Mouse (Mus musculus) heart, adult 2 months (tissue): ENCODE measurements around the gene Sulf2. TPM values are rescaled to one million over a fixed set of nuclear protein-coding genes. Genes with fewer than 3 reads are reported as not detected.
"Not testable (repeated sequence)": the region's sequence is repeated elsewhere in the genome, so short reads cannot be mapped to it uniquely, and the experiment has no call there.

Experiments
- DNase-seq, 2 experiments: peaks; one replicate each; pipeline ENCODE4 v3.0.0; 2021
- H3K27ac ChIP-seq: fragments of 200-600 bp; 2 replicates; pipeline ENCODE4 v1.8.1; 2022
- H3K27me3 ChIP-seq: fragments of 200-500 bp; 2 replicates; pipeline ENCODE4 v1.6.1; 2012; ENCODE audit warnings: mild to moderate bottlenecking, low read length, inconsistent platforms, mixed read lengths; ENCODE audit not compliant: control insufficient read depth, insufficient read depth
- H3K36me3 ChIP-seq: fragments of 200-500 bp; 2 replicates; pipeline ENCODE4 v1.6.1; 2012; ENCODE audit warnings: low read length, inconsistent platforms; ENCODE audit not compliant: control insufficient read depth, insufficient read depth
- H3K4me1 ChIP-seq: fragments of 200-500 bp; 2 replicates; pipeline ENCODE4 v1.6.1; 2011; ENCODE audit warnings: low read length; ENCODE audit not compliant: control insufficient read depth, insufficient read depth
- H3K4me3 ChIP-seq: fragments of 200-600 bp; 2 replicates; pipeline ENCODE4 v1.8.1; 2022
- H3K79me2 ChIP-seq: fragments of 200-500 bp; replicated peaks from 2 replicates; pipeline ENCODE4 v1.6.1; 2012; ENCODE audit warnings: mild to moderate bottlenecking, inconsistent platforms, low read length, moderate library complexity, mixed read lengths; ENCODE audit not compliant: control insufficient read depth, insufficient read depth
- H3K9ac ChIP-seq: fragments of 200-500 bp; 2 replicates; pipeline ENCODE4 v1.6.1; 2012; ENCODE audit warnings: low read depth, mild to moderate bottlenecking, control low read depth, inconsistent platforms, low read length, mixed read lengths
- CTCF ChIP-seq: fragments of 200-600 bp; IDR thresholded peaks from 2 replicates; pipeline ENCODE4 v1.8.1; 2022; ENCODE audit warnings: antibody characterized with exemption, mild to moderate bottlenecking, moderate library complexity
- EP300 ChIP-seq: fragments of 200-500 bp; IDR thresholded peaks from 2 replicates; pipeline ENCODE4 v1.6.1; 2011; ENCODE audit warnings: low read depth, low read length, control low read depth; ENCODE audit not compliant: insufficient read depth
- POLR2A ChIP-seq: fragments of 200-500 bp; IDR thresholded peaks from 2 replicates; pipeline ENCODE4 v1.6.1; 2011; ENCODE audit warnings: mild to moderate bottlenecking, low read depth, low read length, control low read depth; ENCODE audit not compliant: insufficient read depth
- WGBS: fragments of 180-500 bp; shearing (Covaris S2); methylation state at CpG from one replicate; pipeline ENCODE4 v1.1.7; 2018; 5-methylcytosine and 5-hydroxymethylcytosine counted together
- intact Hi-C: fragments of 180-260 bp; cut with DNase I; formaldehyde crosslinking; loops from one replicate; pipeline ENCODE4 v1.15.1; 2025
- polyA plus RNA-seq: library from polyadenylated mRNA; depleted of rRNA; stranded (reverse); fragments of >200 nt; gene quantifications from 2 replicates; pipeline ENCODE4 v1.2.3, GENCODE M21; 2012
- total RNA-seq, 2 experiments: library from RNA; stranded (reverse); gene quantifications; 2 replicates each; pipeline ENCODE4 v1.2.3; 2021

The Sulf2 gene
- total and polyA plus RNA-seq, 3 experiments: 38.5 to 51.0 (median 43.9) TPM

- Histone ChIP-seq H3K4me3 (no peak overlapping the region), H3K36me3 (no peaks in the 10 kb centered on the region), H3K4me1 (peaks cover 5% of the 10 kb centered on the region), H3K79me2 (no peaks in the 10 kb centered on the region), H3K27me3 (no peaks in the 10 kb centered on the region), H3K9ac (no peak overlapping the region), H3K27ac (no peak overlapping the region)
- DNase-seq: no peak
- no peak for TF ChIP-seq EP300
- no peak for TF ChIP-seq CTCF
- no peak for TF ChIP-seq POLR2A
- WGBS: 77% methylated on average over 6 of the region's 6 CpGs
- intact Hi-C loops: loop anchor here (5.0 kb wide), 1 partner anchor 72 kb away; no protein-coding TSS in a partner anchor
Measured at GRCm38 (mm10) chr2:166195041-166195440, 39.6 kb upstream of the Sulf2 start.

GRCm38 (mm10) chr2:166194112-166194758, 38.8 kb upstream of the Sulf2 start:
- TF ChIP-seq CTCF (no peak), EP300 (no peak), POLR2A (no peak)
- H3K36me3 ChIP-seq: no peaks in the 10 kb centered on the region
- WGBS: 80% methylated on average over 16 of the region's 16 CpGs
- H3K27ac ChIP-seq: no peak overlapping the region
- no peak for DNase-seq
- intact Hi-C loops: no loop called here
- no peaks in the 10 kb centered on the region for H3K27me3 ChIP-seq
- no peaks in the 10 kb centered on the region for H3K79me2 ChIP-seq
- peaks cover 5% of the 10 kb centered on the region for H3K4me1 ChIP-seq
- H3K4me3 ChIP-seq: no peak overlapping the region
- no peak overlapping the region for H3K9ac ChIP-seq

GRCm38 (mm10) chr2:166193509-166193908, 38.0 kb upstream of the Sulf2 start:
- Histone ChIP-seq H3K79me2 (no peaks in the 10 kb centered on the region), H3K9ac (no peak overlapping the region), H3K4me3 (no peak overlapping the region), H3K4me1 (peaks cover 5% of the 10 kb centered on the region), H3K27ac (no peak overlapping the region), H3K27me3 (no peaks in the 10 kb centered on the region), H3K36me3 (no peaks in the 10 kb centered on the region)
- no peak for DNase-seq
- WGBS: 89% methylated on average over 3 of the region's 3 CpGs
- TF ChIP-seq POLR2A (no peak), EP300 (no peak), CTCF (peak; percentile 10; the same call in 1 of the 2 replicates)
- intact Hi-C loops: no loop called here

- Histone ChIP-seq H3K27me3 (no peaks in the 10 kb centered on the region), H3K27ac (no peak overlapping the region), H3K4me3 (no peak overlapping the region), H3K79me2 (no peaks in the 10 kb centered on the region), H3K4me1 (no peaks in the 10 kb centered on the region), H3K9ac (no peak overlapping the region), H3K36me3 (no peaks in the 10 kb centered on the region)
- no peak for DNase-seq
- intact Hi-C loops: no loop called here
- no peak for TF ChIP-seq EP300
- TF ChIP-seq POLR2A: no peak
- no peak for TF ChIP-seq CTCF
- 84% methylated on average over 8 of the region's 8 CpGs for WGBS
Measured at GRCm38 (mm10) chr2:166190816-166191215, 35.4 kb upstream of the Sulf2 start.

GRCm38 (mm10) chr2:166189191-166189590, 33.7 kb upstream of the Sulf2 start:
- Histone ChIP-seq H3K27ac (no peak overlapping the region), H3K9ac (no peak overlapping the region), H3K27me3 (no peaks in the 10 kb centered on the region), H3K4me1 (no peaks in the 10 kb centered on the region), H3K79me2 (no peaks in the 10 kb centered on the region), H3K36me3 (no peaks in the 10 kb centered on the region), H3K4me3 (no peak overlapping the region)
- DNase-seq: no peak
- WGBS: 95% methylated on average over 11 of the region's 11 CpGs
- intact Hi-C loops: no loop called here
- no peak for TF ChIP-seq EP300
- TF ChIP-seq POLR2A: no peak
- no peak for TF ChIP-seq CTCF

GRCm38 (mm10) chr2:166187874-166188453, 32.5 kb upstream of the Sulf2 start:
- WGBS: 78% methylated on average over 8 of the region's 11 CpGs
- H3K79me2 ChIP-seq, DNase-seq, H3K27ac ChIP-seq, H3K36me3 ChIP-seq, intact Hi-C loops, H3K27me3 ChIP-seq, H3K9ac ChIP-seq, H3K4me1 ChIP-seq, H3K4me3 ChIP-seq: not testable (repeated sequence)

- intact Hi-C loops, H3K4me3 ChIP-seq, H3K27ac ChIP-seq, H3K27me3 ChIP-seq, DNase-seq, H3K4me1 ChIP-seq, H3K36me3 ChIP-seq, H3K9ac ChIP-seq, H3K79me2 ChIP-seq: not testable (repeated sequence)
- WGBS: 82% methylated on average over 8 of the region's 8 CpGs
Measured at GRCm38 (mm10) chr2:166187319-166187718, 31.9 kb upstream of the Sulf2 start.
